Mouse (Mus musculus) CD8-positive naive resting alpha-beta T cell, adult 2 months (primary cell): ENCODE results near the gene Tmem232.
"Not testable (repeated sequence)": the region's sequence is repeated elsewhere in the genome, so short reads cannot be mapped to it uniquely, and the experiment has no call there.

Experiments
- DNase-seq, 2 experiments: peaks; one replicate each; pipeline ENCODE4 v3.0.0; 2022; ENCODE audit warnings: low read depth in 2 of 2, low spot score in 2 of 2

The Tmem232 gene

DNA sequence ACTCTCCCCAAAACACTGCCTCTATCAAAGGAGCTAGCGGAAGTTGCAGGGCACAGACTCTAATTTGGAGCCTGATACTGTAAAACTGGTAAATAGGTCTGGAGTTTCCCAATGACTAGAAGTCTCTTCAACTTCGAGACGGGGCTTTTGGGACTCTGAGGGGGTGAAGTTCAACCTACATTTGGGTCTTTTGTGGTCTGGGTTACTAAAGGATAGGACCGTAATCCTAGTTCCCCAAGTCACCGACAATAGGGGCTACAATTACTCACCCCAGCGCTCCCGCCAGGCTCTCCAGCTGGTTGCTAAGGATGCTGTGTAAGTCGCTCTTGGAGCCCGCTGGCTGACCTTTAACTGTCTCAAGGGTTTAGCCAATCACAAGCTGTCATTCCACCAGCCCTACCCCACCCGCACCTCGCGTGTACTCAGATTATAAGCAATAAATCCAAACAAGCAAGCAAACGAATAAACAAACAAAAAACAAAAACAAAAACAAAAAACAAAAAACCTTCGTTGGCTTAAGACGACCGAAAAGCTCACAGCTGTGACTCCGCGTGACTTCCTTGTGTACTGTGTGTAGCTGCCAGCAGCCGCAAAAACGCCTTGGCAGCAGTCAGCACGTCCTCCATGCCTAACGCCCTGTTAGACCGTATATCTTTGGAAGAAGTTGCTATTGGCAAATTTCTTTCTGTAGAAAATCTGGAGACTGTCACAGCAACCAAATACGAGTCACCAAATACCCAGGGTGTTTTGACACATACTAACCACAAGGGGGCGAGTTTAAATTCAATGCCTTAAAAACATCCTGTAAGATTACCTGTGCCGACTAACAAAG, at the start of gene Tmem232:
Gene Tmem232, minus strand, starts transcription at position 342 of the 832 bp plus-strand sequence.
- peak in 1 of 2 experiments; percentile 14 for DNase-seq

DNA sequence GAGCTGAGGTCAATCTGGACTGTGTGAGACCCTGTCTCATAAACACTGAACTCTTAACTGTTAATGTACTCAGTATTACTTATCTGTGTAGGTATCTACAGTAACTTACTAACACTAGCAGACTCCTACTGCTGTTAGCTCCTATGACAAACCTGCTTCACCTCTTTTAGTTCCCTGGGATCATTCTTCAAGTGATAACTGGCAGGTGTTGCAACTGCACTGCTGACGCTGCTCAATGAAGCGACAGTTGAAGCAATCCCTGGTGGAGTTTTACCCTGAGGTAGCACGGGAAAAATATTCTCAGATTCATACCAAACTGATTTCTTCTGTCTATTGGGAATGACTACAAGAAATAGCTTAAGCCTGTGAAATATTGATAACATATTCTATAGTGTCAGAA, 46.3 kb upstream of the Tmem232 start:
- no peak for DNase-seq

DNA sequence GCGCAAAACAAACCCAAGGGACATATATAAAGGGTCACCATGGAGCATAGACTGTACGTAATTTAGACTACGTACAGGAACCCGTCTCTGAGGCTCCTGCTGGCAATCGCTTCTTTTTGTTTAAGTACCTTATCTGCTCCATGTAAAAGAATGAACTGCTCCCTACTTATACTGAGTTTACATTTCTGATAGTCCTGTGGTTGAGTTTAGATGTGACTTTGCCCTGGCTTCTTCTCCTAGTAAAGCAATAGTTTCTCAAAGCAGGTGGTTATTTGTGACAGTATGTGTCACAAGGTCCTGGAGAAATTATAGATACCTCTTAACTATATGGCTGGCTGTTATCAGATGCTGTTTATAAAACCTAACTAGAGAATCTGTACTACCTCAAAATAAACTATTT, 40.9 kb upstream of the Tmem232 start:
- no peak for DNase-seq

DNA sequence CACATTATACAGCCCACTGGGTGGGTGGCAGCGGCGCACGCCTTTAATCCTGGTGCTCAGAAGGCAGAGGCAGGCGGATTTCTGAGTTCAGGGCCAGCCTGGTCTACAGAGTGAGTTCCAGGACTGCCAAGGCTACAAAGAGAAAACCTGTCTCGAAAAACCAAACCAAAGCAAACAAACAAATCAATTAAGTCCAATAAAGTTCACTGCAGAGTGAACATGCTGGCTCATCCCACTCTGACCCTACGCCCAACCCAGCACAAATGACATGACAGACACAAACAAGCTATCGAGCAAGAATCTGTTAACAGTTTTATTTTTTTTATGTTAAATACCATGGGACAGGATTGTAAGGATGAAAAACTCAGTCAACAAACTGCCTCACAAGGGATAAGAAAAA, 39.2 kb upstream of the Tmem232 start:
- DNase-seq = no peak

DNA sequence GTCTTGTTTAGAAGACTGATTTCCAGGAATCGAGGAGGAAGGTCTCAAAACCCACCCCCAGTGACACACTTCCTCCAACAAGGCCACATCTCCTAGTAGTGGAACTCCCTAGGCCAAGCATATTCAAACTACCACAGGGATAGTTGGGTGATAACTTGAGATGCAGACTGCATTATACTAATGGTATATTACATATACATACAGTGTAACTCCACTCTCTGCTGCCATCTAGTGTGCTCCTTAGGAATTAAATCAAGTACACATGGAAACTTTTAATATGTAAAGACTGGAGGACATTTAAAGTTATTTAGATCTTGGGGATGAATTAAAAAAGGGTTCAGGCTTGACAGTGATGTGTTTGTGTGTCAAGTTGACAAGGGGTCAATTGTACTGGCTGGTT, 34.8 kb upstream of the Tmem232 start:
- DNase-seq = no peak

DNA sequence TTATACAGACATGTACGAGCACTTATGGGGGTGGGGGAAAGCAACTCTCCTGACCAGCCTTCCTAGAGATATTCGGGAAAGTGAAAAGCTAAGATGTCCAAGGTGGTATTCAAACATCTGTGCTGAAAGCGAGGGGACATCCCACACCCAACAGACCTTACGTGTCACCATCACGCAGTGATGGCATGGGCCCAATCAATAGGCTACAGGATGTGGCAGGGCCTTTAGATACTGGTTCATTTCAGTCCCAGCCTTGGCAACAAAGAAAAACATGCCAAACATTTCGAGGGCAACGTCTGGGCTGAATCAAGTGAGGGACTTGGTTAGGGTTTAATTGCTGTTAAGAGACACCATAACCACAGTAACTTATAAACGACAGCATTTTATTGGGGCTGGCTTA, 34.3 kb upstream of the Tmem232 start:
- DNase-seq = no peak

DNA sequence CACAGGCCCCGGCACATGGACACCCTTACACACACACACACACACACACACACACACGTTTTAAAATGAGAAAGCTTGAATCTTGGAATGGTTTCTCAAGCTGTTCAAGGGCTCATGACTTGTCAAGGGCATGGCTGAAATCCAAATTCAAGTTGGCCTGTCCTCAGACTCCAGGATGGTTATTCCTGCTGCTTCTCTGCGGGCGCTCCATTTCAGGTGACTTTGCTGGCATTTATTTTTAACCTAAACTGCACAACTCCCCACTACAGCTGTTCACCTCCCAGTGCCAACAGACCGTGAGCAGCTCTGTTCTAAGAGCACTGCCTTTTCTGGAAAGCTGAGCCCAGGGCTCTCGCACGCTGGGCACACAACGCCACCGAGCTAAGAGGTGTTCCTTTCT, 31.3 kb upstream of the Tmem232 start:
- DNase-seq = no peak

DNA sequence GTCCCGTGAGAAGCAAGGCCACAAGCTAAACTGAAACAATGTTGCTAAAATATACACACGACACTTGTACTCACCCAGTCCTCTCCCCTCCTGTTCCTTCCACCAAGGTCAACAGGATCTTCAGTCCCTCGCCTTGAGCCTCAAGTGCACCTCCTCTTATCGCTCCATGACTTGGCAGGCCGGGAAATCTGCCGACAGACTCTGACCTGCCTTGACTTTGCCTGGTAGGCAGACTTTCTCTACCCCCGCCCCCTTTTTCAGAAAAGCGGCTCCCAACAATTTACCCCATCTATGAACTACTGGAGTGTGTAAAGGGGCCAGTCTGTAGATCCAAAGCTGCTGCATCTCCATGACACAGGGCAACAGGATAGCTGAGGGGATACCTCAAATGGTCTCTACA, 30.9 kb upstream of the Tmem232 start:
- DNase-seq = no peak

DNA sequence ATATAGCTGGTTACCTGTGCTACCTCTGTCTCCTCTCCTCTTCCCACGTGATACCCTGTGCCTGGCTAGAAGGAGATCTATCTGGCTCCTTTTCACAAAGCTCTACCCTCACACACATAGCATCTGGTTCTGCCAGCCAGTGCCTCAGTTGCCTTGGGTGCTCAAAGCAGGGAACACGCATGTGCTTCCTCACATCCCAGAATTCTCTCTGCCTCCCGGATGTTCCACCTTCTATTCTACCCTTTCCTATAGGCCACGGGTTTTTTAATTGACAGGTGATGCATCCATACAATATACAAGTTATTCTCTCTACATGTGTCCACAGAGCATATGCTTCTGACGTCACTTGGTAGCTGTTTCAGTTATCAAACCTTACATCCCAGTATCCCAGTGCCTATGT, 23.6 kb upstream of the Tmem232 start:
- DNase-seq = no peak

DNA sequence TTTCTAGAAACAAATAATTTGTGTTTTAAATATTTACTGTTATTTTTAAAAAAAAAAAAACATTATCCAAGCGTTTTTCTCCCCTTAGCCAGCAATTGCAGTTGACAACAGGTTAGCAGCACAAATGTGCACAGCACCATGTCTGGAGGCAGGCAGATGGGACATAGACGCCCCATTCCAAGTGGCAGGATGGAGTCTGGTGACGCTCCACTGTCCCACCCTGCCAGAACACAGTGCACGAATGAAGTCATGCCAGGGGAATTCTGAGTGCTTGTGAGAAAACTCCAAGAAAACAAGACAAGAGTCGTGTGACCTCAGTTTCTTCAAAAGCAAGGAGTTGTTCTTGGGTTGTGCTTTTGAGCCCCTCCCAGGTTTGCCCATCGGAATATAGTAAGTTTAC, 22.8 kb upstream of the Tmem232 start:
- DNase-seq = no peak

DNA sequence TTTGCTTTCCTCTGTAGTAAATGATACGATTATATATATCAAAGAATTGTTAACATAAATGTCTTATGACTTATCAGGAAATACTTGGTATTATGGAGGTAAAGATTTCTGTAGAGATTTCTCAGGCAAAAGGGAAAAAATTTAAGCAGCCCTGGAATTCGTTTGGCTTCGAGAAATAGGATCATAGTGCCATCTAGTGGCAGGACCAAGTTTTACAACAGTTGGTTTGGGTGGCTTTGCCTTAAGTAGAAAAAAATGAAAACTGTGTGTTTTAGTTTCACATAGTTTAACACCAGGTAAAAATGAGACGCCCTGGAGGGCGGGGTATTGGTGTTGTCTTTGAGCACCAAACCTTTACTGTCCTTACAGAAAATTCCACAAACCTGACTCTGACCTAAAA, 22.2 kb upstream of the Tmem232 start:
- peak in 1 of 2 experiments; percentile 45 for DNase-seq

DNA sequence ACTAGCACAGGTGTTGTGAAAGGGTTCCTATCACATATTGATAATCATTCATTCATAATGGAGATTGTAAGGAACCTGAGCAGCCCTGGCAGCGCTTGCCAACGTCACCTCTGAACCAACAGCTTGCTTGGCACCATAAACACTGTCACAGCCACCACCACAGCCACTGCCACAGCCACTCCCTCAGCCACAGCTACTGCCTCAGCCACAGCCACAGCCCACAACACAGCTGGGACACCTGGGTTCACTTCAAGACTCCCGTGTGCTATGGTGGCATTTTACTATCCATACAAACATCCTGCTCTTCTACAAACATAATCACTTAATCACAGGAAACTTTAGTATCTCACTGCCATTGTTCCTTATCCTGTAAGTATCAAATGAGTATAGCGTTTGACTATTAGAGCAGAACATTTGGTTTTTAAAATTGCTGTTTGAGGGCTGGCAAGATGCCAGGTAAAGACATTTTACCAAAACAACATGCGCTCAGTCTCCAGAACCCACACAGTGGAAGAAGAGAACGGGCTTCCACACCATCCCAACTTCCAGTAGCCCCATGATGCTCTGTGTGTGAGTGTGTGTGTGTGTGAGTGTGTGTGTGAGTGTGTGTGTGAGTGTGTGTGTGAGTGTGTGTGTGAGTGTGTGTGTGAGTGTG, 20.9 kb upstream of the Tmem232 start:
- DNase-seq = no peak

DNA sequence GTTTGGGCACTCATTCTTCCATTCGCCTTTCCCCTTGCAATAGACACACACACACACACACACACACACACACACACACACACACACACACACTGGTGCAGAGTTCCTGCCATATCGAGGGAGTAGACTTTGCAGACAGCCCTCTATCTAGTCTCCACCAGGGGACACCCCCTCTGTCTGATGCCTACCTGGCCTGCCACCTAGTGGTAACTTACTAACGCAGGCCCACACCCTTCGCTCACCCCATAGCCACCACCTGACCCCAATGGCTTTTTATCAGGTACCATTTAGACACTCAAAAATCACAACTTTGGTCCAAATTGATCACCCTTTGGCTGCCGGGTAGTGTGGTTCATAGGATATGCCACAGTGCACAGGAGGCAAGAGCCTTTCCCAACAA, 18.7 kb upstream of the Tmem232 start:
- DNase-seq = peak; percentile 34 to 36

DNA sequence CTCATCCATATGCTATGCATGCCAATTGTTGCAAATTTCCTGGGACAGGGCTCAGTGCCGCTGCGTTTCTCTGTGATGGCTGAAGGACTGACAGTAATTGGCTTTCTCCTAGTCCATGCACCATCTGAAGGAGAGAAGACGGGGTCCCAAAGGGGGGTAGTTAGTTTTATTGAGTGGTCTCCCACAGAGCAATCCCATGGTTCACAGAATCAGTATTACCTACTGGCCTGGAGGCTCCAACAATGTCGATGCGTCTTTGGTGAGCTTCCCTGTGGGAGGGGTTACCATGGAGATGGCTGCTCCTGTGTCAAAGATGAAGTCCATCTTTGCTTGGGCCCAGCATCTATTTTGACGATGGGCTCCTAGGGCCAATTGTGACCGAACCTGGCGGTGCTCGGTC, 18.2 kb upstream of the Tmem232 start:
- DNase-seq = no peak

DNA sequence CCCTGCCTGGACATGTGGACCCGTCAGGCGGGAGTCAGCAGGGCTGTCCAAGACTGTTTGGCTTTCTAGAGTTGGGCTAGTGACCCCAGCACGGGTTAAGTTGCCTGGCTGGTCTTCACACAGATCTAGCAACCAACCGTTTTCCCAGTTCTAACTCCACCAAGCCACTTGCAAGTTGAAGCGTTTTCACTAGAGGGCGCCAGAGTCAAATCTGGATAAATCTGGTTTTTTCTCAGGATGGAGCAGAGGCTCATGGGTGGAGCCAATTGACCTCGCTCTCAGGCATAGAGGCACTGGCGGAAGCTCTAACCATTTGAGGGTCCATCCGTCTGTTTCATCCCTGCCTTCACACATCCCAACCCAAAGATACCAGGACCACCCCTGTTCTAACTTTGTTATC, 17.6 kb upstream of the Tmem232 start:
- DNase-seq = peak in 1 of 2 experiments; percentile 33

DNA sequence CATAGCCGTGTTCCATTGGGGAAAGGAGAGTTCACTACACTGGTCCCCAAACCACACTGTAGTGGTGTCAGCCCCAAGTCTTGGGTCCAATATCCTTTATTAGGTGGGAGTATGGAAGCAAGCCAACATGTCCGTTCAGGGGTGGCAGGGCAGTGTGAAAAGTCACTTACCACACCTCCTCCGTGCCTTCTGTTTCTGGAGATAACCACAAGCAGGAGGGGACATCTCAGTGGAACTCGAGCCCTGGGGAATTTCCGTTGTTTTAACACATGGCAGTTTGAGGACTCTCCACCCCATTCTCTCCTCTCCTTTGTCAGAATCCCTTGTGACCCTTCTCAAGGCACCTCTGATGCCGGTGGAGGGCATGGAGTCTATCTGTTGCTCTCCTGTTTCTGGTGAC, 16.6 kb upstream of the Tmem232 start:
- no peak for DNase-seq

DNA sequence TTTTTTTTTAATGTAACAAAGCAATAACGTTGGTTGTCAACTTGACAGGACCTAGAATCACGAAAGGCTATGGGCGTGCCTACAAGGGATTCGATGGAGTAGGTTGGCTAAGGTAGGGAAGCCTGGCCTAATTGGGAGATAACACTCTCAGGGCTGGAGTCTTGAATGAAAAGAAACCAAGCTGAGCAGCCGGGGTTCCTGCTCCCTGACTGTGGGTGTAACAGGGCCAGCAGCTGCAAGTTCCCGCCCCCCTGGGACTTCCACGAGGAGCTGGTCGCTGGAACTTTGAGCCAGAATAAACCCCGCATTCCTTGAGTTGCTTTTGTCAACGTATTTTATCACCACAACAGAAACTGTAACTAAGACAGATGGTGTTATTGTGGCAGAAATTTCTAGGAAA, 16.2 kb upstream of the Tmem232 start:
- DNase-seq = no peak

DNA sequence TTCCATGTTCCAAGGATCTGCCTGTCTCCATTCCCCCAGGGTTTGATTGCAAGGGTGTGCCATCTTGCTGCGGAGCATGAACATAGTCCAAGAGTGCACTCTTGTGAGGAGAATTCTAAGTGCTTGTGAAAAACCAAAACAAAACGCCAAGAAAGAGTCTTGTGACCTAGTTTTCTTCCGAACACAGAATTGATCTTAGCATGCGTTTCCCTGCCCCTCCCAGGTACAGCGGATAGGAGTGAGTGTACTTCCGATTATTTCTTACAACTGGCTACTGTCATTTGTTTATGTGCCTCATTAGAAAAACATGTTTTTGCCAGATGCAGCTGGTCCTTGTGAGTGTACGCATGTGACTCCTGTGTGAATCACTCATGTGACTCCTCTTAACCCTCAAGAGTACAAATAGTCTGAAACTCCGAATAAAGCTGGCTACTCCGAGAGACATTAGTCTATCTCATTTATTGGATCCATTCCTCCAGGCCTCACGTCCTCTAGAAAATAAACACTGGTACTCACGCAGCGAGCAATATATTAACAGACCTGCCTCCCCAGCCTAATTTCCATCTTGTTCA, 11.9 kb upstream of the Tmem232 start:
- no peak for DNase-seq

DNA sequence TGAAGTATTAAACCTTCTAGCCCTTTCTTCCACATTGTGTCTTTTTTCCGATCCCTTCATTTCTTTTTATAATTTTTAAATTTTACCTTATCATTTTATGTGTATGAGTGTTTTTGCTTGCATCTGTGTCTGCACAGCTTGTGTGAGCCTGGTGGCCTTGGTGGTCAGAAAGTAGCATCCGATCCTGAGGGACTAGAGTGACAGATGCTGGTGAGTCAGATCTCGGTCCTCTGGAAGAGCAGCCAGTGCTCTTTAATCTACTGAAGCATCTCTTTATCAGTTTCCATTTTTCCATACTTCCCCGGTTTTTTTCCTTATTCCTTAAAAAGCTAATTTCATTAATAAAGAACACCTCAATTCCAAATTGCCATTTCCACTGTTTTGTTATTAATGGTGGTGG, 9.8 kb upstream of the Tmem232 start:
- DNase-seq = no peak

DNA sequence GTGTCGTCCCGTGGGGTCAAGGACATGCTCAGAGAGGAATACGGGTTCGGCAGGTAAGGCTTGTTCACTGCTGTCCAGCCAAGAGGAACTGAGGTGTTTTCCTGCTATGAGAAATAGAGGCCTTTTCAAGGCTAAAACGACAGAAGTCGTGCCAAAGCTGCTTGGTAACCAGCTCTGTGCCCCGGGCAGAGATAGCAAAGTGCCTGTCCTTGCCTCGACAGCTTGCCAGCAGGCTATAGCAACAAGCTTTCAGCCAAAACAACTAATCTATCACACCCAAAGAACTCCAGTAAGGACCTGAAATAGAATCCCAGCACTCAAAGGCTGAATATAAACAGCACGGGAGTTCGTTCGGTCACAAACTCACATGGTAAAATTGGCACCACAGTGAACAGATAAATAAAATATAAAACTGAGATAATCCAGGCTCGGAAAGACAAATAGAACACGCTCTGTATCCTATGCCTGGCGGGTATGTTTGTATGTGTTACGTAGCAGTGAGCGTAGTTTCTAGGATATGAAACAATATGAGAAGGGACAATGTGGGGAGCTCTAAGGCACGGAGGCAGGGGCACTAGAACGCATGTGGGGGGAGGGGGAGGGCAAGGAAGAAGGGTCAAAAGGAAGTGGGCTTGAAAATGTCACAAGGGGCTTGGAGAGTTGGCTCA, 8.2 kb upstream of the Tmem232 start:
- DNase-seq = no peak

DNA sequence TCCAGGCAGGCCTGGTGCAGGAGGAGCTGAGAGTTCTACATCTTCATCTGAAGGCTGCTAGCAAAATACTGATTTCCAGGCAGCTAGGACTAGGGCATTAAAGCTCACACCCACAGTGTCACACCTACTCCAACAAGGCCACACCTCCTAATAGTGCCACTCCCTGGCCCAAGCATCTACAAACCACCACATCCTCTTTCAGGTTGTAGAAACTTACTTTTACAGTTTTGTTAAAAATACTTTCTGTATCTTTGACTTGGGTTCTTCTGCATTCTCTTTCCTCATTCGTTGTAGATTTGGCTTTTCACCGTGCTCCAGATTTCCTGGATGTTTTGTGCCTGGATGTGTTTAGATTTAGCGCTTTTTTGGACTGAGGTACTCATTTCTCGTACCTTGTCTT, 5.6 kb upstream of the Tmem232 start:
- not testable (repeated sequence) for DNase-seq

DNA sequence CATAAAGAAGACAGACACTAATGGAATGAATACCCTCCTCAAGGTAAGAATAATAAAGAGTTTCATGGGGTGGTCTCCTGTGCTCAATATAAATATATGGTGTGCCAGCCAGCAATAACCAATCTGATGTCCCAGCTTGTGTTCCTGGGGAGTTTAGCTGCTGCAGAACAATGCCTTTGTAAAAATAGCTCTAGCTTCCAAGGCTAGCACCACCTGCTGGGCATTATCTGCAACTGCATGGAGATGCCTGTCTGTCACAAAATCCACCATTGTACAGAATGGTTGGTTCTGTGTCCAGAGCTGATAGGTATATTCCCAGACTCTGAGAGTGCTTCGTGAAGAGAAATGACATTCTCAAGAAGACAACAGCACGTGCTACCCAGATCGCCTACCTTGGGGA, 4.4 kb downstream of the Tmem232 start:
- DNase-seq = peak in 1 of 2 experiments; percentile 25
